Mouse (Mus musculus) c-Kit-negative CD71-positive TER-119-positive erythroid progenitor cells, embryonic 14.5 days (primary cell): ENCODE data around the gene Ly6g6e.

ENCODE experiments used
- DNase-seq: peaks from one replicate; pipeline ENCODE4 v3.0.0-alpha.2; 2013; ENCODE audit warnings: low read depth, low spot score

The Ly6g6e gene

DNA sequence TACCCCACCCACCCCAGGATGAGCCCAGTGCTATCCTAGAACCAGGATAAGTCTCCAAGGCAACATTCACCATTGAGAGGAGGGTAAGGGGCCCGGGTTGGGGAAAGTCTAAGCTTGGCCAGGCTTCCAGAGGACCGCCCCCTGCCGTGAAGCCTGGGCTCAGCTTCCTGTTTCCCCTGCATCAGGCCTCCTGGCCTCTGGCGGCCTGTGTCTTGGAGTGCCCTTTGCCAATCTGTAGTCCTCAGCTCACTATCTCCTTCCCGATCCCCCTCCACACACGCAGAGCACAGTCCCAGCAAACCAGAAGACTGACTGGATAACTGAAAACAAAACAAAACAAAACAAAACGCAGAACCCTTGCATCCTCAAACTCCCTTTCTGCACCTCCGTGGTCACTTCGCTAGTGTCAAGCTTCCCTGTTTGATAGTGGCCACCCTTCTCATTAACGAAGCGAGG lies 27.1 kb upstream of the Ly6g6e start, which contains the start of gene Clic1:
Clic1 (plus strand) TSS at position 406 of the 456 bp plus-strand sequence.
- no peak for DNase-seq

DNA sequence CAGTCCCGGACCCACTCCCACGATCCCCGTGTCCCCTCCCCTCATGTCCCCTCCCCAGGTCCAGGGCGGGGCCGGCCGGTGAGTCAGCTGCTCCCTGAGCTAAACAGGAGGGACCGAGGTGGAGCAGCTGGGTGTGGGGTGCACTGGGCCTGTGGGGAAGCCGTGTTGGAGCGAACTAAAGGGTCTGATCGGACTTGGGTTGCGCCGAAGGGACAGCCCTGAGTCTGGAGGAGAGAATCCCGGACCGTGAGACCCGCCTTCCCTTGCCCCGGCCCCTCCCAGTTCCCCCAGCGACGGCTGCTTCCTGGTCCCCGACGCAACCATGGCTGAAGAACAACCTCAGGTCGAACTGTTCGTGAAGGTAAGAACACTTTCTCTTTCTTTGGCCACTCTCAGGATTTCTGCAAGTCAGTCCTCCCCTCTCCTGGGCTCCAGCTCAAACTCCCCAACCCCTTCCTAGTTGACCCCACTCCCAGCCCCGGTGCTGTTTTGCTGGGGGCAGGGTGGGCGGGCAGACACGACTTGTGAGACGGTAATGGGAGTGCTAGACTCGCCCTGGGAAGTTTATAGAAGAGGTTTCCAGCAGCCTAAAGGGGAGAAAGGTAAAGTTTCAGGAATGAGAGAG lies 26.5 kb upstream of the Ly6g6e start:
- no peak for DNase-seq

DNA sequence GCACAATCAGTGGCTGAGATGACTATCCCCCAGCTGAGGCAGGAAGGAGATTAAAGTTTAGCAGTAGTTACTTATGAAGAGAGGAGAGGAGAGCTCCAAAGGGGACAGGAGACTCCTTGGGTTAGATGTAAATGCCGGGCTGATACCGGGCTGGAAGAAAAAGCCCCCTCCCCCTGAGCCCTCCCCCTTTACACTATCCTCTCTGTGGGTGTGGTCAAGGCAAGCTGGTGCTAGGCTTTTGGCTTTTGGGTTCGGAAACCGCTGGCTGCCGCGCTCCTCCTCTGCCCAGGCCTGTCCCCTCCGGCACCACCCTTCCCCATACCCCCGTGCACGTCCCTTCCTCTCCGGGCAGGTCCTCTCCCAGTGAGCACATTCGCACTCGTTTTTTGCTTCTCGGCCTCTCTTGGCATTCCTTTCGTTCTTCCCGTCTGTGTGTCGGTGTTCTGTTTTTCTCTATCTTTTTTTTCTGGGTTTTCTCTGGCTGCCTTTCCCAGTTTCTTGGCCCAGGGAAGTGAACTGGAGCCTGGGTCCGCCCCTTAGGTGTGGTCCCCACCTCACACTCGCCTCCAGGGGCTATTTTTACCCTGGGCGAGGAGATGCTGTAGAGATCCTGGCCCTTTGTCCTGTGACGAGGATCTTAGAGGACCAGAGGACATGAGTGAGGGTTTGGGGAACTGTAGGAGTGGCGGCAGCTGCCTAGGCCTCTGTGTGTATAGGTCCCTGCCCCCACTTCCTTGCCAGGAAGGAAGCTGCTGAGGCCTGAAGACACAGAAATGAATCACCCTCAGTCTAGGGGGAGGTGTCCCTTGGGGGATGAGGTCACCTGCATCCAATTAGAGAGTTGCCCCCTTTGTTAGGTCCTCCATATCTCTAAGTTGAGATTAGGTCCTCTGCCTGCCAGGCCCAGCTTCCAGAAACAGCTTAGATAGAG lies 25.3 kb upstream of the Ly6g6e start:
- no peak for DNase-seq

DNA sequence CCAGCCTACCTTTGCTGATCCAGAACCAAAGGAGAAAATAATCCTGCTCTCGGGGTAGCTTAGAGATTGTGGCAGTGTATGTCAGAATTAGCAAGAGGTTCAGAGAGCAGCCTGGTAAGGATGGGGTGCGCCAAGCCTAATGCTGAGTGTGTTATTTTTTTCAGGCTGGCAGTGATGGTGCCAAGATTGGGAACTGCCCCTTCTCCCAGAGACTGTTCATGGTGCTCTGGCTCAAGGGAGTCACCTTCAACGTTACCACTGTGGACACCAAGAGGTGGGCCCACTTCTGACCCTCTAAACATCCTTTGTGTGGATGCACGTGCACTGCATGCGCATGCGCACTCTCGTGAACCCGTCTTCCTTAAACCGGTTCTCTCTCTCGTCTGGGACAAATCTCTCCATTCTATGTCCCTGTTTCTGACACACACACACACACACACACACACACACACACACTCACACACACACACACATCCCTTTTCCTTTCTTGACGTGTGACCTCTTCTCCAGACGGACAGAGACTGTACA lies 24.4 kb upstream of the Ly6g6e start:
- DNase-seq, result no peak

DNA sequence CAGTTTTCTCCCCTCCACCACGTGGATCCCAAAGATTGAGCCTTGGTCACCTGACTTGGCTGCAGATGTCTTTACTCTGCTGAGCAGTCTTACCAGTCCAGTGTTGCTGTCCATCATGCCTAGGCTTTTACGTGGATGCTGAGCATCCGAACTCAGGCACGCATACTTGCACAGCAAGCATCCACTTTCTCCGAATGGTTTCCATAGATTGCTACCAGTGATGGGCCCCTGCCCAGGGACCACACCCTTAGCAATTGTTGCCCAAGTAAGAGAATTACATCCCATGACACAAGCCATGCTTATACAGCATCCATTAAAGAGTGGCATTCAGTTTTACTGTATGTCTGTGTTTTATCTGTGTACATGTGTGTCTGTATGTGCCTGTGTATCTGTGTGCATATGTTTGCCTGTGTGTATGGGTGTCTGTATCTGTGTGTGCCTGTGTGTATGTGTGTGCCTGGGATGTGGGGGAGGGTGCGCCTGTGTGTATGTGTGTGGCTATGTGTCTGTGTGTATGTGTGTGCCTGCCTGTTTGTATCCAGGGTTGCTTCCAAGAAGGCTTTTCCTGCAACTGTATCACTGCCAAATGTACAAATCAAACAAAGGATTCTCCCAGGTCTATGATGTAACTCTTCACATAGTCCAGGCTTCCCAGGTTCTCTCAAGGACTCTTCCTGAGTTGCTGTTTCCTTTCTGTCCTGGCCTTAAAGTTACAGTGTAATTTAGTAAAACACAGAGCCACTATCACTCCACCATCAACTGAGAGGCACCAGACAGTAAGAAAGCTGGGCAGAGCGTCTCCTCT lies 20.8 kb upstream of the Ly6g6e start:
- no peak for DNase-seq

DNA sequence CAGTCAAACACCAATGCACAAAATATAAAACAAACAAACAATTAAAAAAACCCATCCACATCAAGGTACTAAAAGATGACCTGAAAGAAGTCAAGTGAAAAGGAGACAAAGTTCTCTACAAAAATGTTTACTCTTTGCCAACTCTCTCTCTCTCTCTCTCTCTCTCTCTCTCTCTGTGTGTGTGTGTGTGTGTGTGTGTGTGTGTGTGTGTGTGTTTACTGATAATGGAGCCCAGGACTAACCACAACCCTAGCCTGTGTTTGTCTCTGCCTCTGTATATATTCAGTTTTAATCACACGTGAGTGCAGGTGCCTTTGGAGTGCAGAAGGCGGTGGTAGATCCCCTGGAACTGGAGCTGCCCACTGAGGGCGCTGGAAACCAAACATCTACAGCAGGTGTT lies 19.6 kb upstream of the Ly6g6e start:
- no peak for DNase-seq

DNA sequence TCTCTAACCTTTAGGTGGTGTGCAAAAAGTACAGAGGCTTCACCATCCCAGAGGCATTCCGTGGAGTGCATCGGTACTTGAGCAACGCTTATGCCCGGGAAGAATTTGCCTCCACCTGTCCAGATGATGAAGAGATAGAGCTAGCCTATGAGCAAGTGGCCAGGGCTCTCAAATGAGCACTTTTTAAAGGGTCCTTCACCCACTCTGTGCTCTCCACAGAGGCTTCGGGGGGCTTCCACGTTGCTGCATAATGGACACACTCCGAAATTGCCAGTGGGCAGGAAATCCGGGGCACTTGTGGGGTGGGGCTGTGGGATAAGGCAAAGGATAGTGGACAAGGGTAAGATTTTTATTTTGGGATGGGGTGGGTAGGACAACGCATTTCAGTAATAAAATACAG lies 18.4 kb upstream of the Ly6g6e start:
- no peak for DNase-seq

DNA sequence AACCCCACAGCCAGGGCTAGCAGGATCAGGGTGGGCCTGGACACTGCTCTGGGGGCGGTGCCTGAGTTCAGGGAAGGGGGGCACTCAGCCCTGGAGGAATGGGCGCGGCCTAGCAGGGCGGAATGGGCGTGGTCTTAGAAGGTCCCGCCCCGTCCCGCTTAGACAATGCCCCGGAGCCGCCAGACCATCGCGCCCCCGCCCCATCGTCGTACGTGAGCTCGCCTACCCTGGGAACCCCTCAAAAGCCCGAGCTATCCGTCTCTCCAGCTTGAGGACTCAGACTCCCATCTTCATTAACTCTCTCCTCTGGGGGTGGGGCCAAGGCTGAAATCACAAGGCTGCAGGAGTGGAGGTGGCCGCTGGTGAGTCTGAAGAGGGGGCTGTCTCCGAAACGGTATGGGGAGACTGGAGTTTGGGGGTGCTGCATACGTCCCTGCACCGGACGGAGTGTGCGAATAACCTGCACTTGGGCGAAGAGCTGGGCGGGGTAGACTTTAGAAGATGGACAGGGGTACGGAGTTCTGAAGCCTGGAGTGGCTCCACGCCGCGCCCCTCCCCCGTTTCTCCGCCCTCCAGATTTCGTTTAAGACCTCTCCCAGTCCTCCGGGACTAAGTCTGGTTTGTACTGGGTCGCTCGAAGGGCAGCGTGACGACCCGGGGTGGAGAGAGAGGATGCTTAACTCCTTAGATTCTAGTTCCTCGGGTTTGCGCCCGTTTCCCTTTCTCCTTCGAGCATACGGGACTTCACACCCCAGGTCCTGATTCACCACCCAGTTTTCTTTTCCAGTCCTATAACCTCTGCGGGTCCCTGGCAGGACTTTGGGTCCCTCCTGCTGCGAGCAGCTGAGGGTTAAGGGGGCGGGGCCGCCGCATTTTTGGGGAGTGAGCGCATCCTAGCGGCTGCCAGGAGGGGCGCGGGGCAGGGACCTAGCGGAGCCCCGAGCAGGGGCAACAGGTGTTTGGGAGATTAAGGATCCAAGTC lies 17.5 kb upstream of the Ly6g6e start, which contains the start of gene Ddah2:
Ddah2 (plus strand) TSS at position 125 of the 982 bp plus-strand sequence.
- no peak for DNase-seq

GRCm38 (mm10) chr17:35060071-35060470 lies 16.6 kb upstream of the Ly6g6e start:
- no peak for DNase-seq

- no peak for DNase-seq
Observed at GRCm38 (mm10) chr17:35060737-35061297, 15.9 kb upstream of the Ly6g6e start.

GRCm38 (mm10) chr17:35061299-35061698 lies 15.4 kb upstream of the Ly6g6e start:
- DNase-seq, result no peak

GRCm38 (mm10) chr17:35063466-35063865 lies 13.2 kb upstream of the Ly6g6e start:
- no peak for DNase-seq

DNA sequence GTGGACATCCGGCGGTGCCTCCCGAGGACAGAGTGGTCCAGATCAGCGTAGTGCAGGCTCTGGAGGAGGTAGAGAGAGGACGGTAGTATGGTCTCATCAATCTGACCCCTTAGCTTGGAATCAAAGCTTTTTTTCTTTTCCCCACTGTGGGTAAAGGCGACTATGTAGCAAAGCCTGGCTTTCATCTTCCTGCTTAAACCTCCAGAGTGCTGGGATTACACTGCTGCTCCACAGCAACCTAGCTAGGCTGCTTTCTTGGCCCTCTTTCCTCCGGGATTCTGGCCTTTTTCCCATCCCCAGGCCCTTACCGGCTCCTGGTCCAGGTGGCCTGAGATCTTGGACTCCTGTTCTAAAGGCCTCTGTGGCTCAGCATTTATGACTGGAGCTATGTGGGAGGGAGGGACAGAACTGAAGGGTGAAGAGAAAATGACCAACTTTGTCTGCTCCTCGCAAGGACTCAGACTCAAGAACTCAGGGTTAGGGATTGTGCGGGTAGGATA lies 12.3 kb upstream of the Ly6g6e start:
- no peak for DNase-seq

- no peak for DNase-seq
Observed at GRCm38 (mm10) chr17:35064951-35065947, 11.5 kb upstream of the Ly6g6e start, which contains the start of gene Ly6g6c. Ly6g6c (plus strand) TSS chr17:35065388.

DNA sequence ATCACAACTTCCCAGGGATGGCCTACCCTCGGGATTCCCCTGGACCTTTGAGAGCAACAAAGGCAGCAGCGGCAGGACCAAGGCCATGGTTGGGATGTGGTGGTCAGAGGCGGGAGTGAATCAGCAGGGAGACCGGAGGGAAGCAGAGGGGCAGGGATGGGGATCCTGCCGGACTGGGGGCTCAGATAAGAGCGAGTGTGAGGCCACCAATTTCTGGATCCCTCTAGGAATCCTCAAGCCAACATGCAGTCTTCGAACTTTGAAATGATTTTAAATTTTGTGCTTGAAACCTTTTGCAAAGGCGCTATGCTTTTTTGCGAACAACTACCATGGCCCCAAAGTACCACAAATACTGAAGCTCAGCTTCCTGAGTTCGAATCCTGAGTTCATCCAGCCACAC lies 10.6 kb upstream of the Ly6g6e start, which contains the start of gene Mpig6b:
Mpig6b (minus strand) TSS at position 101 of the 400 bp plus-strand sequence.
- no peak for DNase-seq

DNA sequence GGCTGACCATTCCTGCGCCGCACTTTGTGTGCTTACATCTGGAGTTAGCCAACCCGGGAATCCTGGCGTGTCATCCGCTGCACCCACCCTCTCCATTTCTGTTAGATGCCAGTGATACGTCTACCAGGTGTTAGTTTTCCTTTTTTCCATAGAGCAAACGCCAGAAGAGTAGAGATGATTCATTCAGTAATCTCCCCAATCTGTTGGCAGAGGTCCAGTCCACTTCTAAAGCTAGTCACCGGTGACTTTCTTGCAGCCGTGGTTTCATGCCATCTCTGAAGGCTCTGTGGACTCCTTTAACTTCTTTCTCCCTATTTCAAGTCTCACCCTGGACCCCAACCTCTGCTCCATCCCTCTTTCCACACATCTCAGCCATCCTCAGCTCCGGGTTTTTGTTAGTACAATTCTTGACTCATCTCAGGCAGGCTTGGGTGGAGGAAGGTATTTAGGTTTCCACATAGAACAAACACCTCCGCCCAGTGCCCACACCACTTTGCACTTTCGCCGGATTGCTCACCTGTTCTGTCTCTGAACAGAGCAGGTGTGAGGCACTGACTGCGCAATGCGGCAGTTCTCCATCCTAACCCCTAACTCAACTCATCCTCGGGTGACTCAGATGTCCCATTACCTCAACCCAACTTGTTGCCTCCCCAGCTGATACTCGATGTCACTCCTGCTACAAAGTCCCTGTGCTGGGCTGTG lies 8.3 kb upstream of the Ly6g6e start:
- no peak for DNase-seq

DNA sequence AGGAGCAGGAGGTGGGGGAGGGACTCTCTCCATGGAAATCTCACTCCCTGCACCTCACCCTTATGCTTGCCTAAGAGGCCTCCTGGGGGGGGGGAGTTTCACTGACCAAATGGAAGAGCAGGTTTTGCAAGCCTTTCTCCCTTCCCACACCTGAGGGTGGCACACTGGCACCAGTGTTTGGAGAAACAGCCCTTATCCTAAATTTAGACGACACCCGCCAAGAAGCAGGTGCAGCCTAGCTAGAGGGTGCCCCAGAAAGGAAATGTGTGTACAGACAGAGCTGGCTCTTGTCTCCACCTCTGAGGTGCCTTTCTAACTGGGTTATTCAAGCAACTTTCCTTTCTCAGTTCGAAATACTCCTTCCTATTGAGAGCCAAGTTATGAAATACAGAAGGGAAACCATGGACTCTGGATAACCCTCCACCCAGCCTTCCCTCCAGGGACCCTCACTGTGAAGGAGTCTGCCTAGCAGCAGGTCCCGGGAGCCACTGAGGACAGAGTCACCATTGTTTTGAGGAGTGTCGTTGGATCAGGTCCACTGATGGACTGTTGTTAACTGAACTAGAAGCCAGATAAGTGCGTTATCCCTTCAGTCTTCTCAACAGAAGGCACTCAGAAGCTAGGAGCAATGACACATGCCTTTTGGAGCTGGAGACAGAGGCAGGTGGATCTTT lies 6.0 kb upstream of the Ly6g6e start:
- DNase-seq, result no peak
